Mouse (Mus musculus): Measurements from ENCODE around the gene Fam227a.

Fam227a gene

DNA sequence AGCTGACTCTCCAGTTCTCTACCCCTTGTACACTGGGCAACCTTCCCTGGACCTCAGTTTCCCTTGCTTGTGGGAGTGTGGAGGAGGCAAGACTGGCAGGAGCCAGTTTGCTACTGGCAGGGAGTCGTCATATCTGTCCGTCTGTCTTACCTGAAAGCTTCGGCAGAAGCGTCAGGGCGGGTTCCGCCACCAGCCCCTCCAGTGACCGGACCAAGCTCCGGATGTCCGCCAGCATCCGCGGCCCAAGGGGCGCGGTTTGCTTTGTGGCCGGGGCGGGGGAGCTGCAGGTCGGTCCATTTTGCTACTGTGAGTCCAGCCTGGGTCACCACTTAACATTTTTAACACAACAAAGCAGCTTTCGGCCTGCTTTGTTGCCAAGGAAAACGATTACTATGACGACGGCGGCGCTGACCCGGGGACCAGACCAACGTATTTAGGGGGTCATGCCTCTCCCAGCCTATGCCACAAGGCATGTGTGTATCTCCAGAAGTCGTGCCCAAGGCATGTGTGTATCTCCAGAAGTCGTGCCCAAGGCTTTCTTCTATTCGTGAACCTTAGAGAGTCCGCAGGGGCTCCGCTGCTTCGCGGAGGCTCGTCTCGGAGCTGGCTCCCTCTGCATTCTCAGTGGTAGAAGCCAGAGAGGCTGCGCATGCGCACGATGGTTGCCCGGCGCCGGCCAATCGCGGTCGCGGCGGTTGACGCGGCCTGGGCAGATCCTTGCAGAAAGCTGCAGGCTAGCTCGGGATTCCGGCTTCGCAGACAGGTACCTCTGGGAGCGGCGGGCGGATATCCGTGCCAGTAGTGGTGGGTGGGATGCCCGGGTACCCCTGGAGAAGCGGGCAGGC lies at the start of gene Fam227a, which contains the start of gene Cby1:
Gene Fam227a (minus strand): TSS at position 426 of the 845 bp plus-strand sequence.
Gene Cby1 (plus strand): TSS at position 669 of the 845 bp plus-strand sequence.
- in situ Hi-C loops (cut with MboI, MseI): no loop called here

GRCm38 (mm10) chr15:79708229-79708822 lies 49.6 kb upstream of the Fam227a start:
- in situ Hi-C loops (cut with MboI, MseI): no loop called here

- in situ Hi-C loops (cut with MboI, MseI): no loop called here
Observed at GRCm38 (mm10) chr15:79706603-79707214, 48.0 kb upstream of the Fam227a start.

- in situ Hi-C loops (cut with MboI, MseI): no loop called here
Observed at GRCm38 (mm10) chr15:79697558-79698187, 38.9 kb upstream of the Fam227a start.

- in situ Hi-C loops (cut with MboI, MseI): no loop called here
Observed at GRCm38 (mm10) chr15:79697011-79697410, 38.3 kb upstream of the Fam227a start.

GRCm38 (mm10) chr15:79696508-79696907 lies 37.8 kb upstream of the Fam227a start:
- in situ Hi-C loops (cut with MboI, MseI): no loop called here

DNA sequence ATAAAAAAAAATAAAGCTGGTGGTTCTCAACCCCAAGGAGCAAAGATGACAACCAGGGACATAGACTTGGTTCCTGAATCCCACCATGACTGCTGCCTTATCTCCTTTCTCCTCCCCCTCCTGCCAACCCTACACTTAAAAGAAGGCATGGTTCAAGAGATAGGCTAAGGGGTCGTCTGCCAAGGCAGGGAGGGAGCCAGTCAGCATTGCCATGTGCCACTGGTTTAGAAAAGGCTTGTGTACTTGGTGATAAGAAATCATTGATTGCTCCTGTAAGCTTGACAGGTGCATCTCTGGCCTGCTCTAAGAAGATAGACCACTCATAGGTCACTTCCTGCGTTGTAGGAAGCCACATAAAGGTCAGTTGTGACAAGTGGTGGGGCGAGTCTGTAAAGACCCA lies 36.8 kb upstream of the Fam227a start:
- in situ Hi-C loops (cut with MboI, MseI): no loop called here

DNA sequence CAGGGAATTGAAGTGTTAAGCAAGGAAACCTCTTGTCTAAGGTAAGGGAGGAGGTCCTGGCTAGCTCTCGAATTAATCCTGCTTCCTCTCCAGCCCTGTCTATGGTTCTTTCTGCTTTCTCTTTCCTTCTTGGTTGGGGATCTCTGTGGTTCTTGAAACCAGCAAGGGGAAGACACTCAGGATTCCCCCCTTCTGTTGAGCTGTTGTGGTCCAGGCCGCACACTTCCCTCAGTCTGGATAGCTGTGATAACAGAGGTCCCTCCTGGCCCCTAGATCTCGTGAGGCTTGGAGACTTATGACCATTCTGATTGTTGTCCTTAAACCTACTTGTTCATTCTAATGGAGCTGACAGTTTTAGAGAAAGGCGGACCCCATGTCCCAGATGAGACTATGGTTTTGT lies 35.8 kb upstream of the Fam227a start:
- in situ Hi-C loops (cut with MboI, MseI): no loop called here

GRCm38 (mm10) chr15:79693740-79694139 lies 35.0 kb upstream of the Fam227a start:
- in situ Hi-C loops (cut with MboI, MseI): no loop called here

GRCm38 (mm10) chr15:79692334-79692733 lies 33.6 kb upstream of the Fam227a start:
- in situ Hi-C loops (cut with MboI, MseI): no loop called here

- in situ Hi-C loops (cut with MboI, MseI): no loop called here
Observed at GRCm38 (mm10) chr15:79691023-79691508, 32.3 kb upstream of the Fam227a start.

- in situ Hi-C loops (cut with MboI, MseI): no loop called here
Observed at GRCm38 (mm10) chr15:79690426-79691022, 31.8 kb upstream of the Fam227a start, which contains the start of gene Gtpbp1. Gene Gtpbp1 (plus strand): TSS chr15:79690845.

DNA sequence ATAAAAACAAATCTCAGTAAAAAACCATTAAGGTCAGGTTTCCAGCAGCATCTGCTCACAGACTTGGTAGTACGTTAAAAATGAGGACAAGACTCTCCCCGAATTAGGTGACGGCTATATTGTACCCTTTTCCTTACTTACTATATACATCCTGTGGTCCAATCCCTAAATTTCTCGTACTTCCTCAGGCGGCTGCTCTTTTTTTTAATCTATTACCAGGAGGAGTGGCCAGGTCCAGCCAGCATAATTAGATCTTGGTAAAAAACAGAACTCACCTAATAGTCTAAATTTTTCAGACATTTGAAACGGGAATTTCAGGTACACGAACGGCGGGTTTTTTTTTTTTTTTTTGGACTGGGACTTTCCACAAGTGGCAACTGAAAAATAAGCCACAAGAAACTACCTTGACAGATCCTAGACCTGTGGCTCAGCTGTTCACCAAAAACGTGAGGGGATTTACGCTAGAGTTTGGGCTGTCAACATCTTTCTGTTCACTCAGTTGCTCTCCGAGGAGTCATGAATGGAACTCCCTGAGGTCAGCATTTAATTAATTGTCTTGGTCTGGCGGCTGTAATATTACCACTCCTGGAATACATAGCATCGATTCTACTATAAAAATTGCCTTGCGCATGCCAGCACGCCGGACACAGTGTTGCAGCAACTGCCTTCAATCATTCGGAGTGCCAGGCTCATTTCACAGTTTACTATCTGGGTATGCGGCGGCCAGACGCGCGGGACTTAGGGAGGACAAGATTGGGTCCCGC lies 31.1 kb upstream of the Fam227a start:
- in situ Hi-C loops (cut with MboI, MseI): no loop called here

DNA sequence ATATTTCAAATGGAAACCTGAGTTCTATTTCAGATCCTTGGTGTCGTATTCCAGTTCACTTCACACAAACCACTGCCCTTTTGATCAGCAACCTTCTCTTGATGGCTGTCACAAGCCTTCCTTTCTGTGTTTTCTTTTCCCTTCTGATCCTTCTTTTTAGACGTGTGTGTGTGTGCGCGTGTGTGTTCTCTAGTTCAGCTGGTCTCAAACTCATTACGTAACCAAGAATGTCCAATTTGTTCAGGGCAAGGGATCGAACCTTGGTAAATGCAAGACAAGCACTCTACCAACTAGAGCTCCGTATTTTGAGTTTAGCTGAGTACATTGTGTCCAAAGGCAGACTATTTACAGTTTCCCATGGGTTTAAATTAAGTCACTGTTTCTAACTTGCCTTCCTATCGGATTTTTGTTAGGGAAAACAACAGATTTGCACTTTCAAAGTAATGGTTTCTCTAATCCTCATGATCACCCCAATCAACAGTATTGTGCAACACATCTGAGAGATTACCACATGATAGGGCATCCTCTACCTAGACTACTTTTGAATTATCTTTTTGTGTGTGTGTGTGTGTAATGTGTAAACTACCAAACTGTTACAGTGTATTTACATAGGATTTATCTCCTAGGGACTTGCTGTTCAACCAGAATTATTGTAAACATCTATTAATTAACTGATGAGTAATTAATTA lies 29.7 kb upstream of the Fam227a start:
- in situ Hi-C loops (cut with MboI, MseI): no loop called here

DNA sequence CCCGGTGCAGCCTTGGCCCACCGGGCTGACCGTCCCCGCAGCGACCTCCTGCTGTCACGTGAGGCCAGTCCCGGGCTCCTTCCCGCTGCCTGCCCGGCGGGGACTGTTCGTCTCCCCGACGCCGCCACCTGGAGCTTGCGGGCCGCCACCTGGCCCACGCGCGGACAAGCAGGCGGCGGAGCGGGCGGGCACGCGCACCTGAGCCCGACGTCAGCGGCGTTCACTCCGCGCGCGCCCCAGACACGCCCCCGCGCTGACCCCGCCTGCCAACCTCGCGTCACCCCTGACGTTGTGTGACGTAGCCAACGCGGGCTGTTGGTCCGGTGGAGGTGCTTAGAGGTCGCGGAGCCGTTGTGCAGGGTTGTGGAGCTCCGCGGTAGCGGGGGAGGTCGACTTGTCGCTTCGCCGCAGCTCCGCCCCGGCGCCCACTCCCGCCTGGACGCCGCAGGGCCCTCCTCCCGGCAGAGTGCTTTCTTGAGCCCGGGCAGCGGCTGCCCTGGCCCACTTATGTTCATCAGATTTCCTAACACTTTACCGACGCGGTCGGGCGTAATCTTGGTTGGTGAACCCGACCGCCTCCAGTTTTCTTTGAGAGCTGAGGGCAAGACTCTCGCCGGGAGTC lies 29.0 kb upstream of the Fam227a start, which contains the start of gene Josd1:
Gene Josd1 (minus strand): TSS at position 274 of the 622 bp plus-strand sequence.
- in situ Hi-C loops (cut with MboI, MseI): no loop called here

GRCm38 (mm10) chr15:79687175-79687574 lies 28.4 kb upstream of the Fam227a start:
- in situ Hi-C loops (cut with MboI, MseI): no loop called here

DNA sequence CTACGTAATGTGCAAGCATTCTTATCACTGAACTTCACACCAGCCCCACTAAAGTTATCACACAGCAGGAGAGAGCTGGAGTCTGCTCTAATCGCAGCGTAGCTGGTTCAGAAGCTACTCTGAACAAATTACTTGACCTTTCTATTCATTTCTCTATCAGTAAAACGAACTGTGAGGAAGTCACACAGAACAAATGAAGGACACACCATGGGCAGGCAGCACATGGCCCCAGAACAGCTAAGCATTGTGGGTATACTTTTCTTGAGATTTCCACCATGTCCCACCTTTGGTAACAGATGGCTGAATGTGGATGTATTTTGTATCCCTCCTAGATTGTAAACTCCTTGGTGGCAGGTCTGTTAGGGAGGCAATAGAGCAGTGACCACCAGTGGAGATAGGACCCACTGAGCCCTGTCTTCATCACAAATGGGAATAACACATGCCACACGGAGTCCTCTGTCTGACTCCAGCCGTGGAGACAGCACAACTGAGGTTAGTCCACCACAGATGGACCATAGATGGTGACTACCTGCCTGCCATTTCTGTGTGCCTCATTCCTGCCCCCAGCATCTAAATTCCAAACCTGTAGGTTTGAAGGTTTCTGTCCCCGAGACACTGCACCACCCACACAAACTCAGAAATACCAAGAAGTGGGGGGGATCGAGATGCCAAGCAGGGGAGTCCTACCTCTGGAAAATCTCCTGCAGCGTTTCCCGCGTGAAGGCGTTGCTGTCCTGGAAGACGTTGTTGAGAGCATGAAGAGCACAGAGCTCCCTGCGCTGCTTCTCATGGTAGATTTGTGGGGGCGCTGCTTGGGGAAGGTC lies 27.5 kb upstream of the Fam227a start:
- in situ Hi-C loops (cut with MboI, MseI): no loop called here

GRCm38 (mm10) chr15:79685141-79685641 lies 26.4 kb upstream of the Fam227a start:
- in situ Hi-C loops (cut with MboI, MseI): no loop called here

Measured in T-helper 2 cell (primary cell).